Mouse (Mus musculus) left cerebral cortex, postnatal 25 days (tissue): ENCODE results near the gene Limk1. TPM values are rescaled to one million over a fixed set of nuclear protein-coding genes. Genes with fewer than 3 reads are reported as not detected.
"Not testable (repeated sequence)": the region's sequence is repeated elsewhere in the genome, so short reads cannot be mapped to it uniquely, and the experiment has no call there.

Experiments
- DNase-seq, 2 experiments: peaks; one replicate each; pipeline ENCODE4 v3.0.0; 2022; ENCODE audit warnings: low spot score in 2 of 2, mixed read lengths in 1 of 2
- intact Hi-C: fragments of 180-260 bp; cut with DNase I; formaldehyde crosslinking; loops from one replicate; pipeline ENCODE4 v1.15.1; 2025
- total RNA-seq, 2 experiments: library from RNA; stranded (reverse); gene quantifications; 2 replicates each; pipeline ENCODE4 v1.2.3; 2021

The Limk1 gene
- total RNA-seq, 2 experiments from 2014 or later: 58.7 to 60.1 TPM

GRCm38 (mm10) chr5:134680238-134680637 lies 8.2 kb downstream of the Limk1 start:
- no peak for DNase-seq
- intact Hi-C loops: no loop called here

GRCm38 (mm10) chr5:134678827-134679546 lies 9.4 kb downstream of the Limk1 start:
- intact Hi-C loops: no loop called here
- DNase-seq: no peak

- DNase-seq: no peak
- intact Hi-C loops: no loop called here
These were observed 10.4 kb downstream of the Limk1 start for GRCm38 (mm10) chr5:134678031-134678430.

GRCm38 (mm10) chr5:134677491-134677890 lies 10.9 kb downstream of the Limk1 start:
- no peak for DNase-seq
- intact Hi-C loops: no loop called here

- intact Hi-C loops: loop anchor here (2.0 kb wide), 1 partner anchor 29 kb away; no protein-coding TSS in a partner anchor
- DNase-seq: peak in 1 of 2 experiments; percentile 43
These were observed 12.2 kb downstream of the Limk1 start for GRCm38 (mm10) chr5:134675956-134676759.

GRCm38 (mm10) chr5:134674977-134675376 lies 13.4 kb downstream of the Limk1 start:
- no peak for DNase-seq
- intact Hi-C loops: loop anchor here (2.0 kb wide), 1 partner anchor 30 kb away; no protein-coding TSS in a partner anchor

GRCm38 (mm10) chr5:134672611-134673010 lies 15.8 kb downstream of the Limk1 start:
- intact Hi-C loops: no loop called here
- no peak for DNase-seq

- no peak for DNase-seq
- intact Hi-C loops: no loop called here
These were observed 16.2 kb downstream of the Limk1 start for GRCm38 (mm10) chr5:134672198-134672516.

GRCm38 (mm10) chr5:134671335-134672197 lies 16.8 kb downstream of the Limk1 start:
- intact Hi-C loops: no loop called here
- no peak for DNase-seq

- no peak for DNase-seq
- intact Hi-C loops: no loop called here
These were observed 19.2 kb downstream of the Limk1 start for GRCm38 (mm10) chr5:134669001-134669708.

GRCm38 (mm10) chr5:134668495-134668894 lies 19.9 kb downstream of the Limk1 start:
- DNase-seq: peak in 1 of 2 experiments; percentile 43
- intact Hi-C loops: no loop called here

GRCm38 (mm10) chr5:134656708-134657107 lies 31.7 kb downstream of the Limk1 start:
- intact Hi-C loops: no loop called here
- DNase-seq: no peak

- DNase-seq: no peak
- intact Hi-C loops: loop anchor here (5.0 kb wide), 2 partner anchors 50 to 250 kb away; no protein-coding TSS in a partner anchor
These were observed 36.4 kb downstream of the Limk1 start for GRCm38 (mm10) chr5:134652015-134652414.

- peak in 1 of 2 experiments; percentile 45 for DNase-seq
- intact Hi-C loops: loop anchor here (5.0 kb wide), 2 partner anchors 51 to 251 kb away; no protein-coding TSS in a partner anchor
These were observed 37.5 kb downstream of the Limk1 start for GRCm38 (mm10) chr5:134650926-134651325.

GRCm38 (mm10) chr5:134648976-134649375 lies 39.4 kb downstream of the Limk1 start:
- DNase-seq, intact Hi-C loops: not testable (repeated sequence)

- intact Hi-C loops: no loop called here
These were observed 41.0 kb downstream of the Limk1 start for GRCm38 (mm10) chr5:134647394-134647793.

GRCm38 (mm10) chr5:134646461-134646860 lies 41.9 kb downstream of the Limk1 start:
- intact Hi-C loops: no loop called here
- no peak for DNase-seq

More at GRCm38 (mm10) chr5:134647394-134647793, 41.0 kb downstream of the Limk1 start:
- no peak for DNase-seq

GRCm38 (mm10) chr5:134644643-134645118 lies 43.7 kb downstream of the Limk1 start:
- intact Hi-C loops: no loop called here
- DNase-seq: no peak

GRCm38 (mm10) chr5:134644121-134644520 lies 44.3 kb downstream of the Limk1 start:
- intact Hi-C loops: no loop called here
- no peak for DNase-seq
